Mouse (Mus musculus) cerebellum, postnatal 36 days (tissue): ENCODE results near the gene Cep104.
A peak's percentile ranks its signal among the peaks of the same experiment; 100 is the strongest.

Experiments used
- DNase-seq, 2 experiments: peaks; one replicate each; pipeline ENCODE4 v3.0.0; 2021 to 2022; ENCODE audit warnings: mixed read lengths in 2 of 2

Cep104 gene

DNA sequence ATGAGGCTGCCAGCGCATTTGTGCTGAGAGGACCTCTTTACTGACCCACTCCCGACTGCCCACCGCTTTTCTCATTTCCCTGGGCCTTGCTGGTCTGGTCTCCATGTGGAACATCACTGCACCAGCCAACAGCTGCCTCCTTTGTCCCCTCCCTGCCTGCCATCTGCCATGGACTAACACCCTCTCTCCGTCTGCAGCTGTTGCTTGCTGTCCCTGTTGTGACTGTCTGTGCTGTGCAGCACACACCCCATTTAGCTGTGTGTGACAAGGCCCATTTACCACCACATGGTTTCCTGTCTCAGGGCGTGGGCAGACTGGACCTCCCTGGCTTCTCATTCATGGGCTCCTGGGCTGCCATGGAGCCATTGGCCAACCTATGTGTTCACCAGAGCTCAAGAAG lies 30.5 kb downstream of the Cep104 start:
- no peak for DNase-seq

DNA sequence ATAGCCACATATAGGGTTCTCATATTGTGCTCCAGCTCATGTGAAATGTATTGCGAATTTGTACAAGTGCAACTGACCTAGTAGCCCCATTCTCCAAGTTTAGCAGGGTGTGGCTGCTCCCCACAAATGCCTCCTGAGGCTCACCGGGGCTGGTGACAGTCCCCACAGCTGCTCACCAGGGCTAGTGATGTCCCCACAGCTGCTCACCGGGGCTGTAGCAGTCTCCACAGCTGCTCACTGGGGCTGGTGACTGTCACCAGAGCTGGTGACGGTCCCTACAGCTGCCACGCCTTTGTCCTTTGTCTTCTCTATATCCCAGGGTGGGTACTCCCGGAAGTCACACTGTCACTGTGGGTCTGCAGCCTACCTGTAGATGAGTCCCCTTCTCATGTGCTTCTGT lies 31.3 kb downstream of the Cep104 start:
- no peak for DNase-seq

DNA sequence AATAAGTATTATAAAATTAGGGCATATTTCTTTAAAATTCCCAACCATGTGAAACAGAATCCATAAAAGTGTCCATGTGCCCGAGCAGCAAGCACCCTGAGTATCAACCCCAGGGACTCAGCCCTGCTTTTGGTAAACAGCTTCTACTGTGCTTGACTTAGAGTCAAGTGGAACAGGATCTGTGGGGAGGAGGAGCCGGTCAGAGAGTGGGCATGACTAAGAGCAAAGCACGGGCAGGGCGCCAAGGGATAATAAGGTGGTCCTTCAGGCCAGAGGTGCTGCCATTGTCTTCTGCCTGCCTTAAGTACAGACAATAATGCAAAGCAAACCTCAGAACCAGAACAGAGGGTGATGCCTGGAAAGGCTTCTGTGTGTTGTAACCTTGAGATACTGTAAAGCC lies 32.8 kb downstream of the Cep104 start:
- DNase-seq: no peak

DNA sequence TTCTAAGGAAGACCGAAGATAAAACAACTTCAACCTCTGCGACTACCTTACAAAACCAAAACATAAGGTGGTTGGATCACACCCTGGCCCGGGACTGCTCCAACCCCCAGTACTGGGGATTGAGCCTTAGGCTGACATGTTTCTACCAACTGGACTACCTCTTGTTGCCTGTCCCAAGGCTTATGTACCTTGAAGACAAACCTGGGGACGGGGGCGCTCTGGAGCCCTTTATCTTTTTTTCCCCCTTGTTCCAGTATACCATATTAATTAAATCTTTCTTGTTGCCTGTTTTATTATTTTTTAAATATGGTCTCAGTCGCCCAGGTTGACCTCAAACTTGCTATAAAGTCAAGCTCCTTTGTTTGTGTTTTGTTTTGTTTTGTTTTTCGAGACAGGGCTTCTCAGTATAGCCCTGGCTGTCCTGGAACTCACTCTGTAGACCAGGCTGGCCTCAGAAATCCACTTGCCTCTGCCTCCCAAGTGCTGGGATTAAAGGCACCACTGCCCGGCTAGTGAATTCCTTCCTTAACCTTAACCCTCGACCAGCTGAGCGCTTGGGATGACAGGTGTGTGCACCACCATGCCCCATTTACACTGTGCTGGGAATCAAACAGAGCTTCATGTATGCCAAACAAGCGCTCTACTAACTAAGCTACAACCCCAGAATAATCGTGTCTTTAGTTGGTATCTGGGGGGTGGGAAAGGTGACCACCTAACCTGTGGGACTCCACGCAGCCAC lies 36.1 kb downstream of the Cep104 start:
- no peak for DNase-seq

DNA sequence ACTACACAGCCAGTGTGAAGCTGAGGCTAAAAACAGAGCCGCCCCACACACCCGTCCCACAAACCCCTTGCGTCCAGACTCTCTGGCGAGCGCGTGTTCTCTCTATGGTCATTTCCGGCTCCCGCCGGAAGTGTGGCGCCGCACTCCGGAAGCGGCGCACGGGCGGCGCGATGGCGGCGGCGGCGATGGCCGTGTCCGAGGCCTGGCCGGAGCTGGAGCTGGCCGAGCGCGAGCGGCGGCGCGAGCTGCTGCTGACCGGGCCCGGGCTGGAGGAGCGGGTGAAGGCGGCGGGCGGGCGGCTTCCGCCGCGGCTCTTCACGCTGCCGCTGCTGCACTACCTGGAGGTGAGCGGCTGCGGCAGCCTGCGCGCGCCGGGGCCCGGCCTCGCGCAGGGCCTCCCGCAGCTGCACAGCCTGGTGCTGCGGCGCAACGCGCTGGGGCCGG lies 36.7 kb downstream of the Cep104 start, which contains the start of gene Lrrc47:
Gene Lrrc47, plus strand, starts transcription at position 86 of the 444 bp plus-strand sequence.
- peak; percentile 85 to 88 for DNase-seq

DNA sequence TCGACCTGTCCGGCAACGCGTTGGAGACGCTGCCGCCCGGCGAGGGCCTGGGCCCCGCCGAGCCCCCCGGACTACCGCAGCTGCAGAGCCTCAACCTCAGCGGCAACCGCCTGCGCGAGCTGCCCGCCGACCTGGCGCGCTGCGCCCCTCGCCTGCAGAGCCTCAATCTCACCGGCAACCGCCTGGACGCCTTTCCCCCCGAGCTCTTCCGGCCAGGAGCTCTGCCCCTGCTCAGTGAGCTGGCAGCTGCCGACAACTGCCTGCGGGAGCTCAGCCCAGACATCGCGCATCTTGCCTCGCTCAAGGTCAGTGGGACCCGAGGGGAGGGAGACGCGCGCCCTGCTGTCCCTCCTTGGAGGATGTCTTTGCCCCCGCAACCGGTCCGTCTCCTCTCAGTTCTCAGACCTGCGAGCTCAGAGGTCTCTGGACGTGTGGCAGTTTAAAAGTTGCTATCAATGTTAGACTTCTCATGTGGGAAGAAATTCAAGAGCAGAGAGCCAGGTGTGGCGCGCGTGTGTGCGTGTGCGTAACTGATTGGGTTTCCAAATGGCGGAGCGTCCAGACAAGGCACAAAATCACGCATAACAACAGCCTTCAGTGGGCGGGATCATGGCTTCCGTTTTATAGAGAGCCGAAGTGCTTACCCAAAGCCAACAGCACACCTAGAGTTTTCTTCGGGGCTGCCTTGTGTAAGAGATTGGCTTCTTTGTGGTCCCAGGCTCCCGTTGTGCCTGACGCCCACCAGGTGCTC lies 37.3 kb downstream of the Cep104 start:
- DNase-seq: no peak

DNA sequence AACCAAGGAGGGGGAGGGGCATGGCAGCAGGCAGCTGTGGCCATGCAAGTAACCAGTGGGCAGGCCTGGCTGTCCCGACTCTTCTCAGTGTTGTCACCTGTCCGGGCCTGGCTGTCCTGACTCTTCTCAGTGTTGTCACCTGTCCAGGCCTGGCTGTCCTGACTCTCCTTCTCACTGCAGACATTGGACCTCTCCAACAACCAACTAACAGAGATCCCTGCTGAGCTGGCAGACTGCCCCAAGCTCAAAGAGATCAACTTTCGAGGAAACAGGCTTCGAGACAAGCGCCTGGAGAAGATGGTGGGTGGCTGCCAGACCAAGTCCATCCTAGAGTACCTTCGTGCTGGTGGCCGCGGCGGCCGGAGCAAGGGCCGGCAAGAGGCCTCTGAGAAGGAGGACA lies 40.5 kb downstream of the Cep104 start:
- DNase-seq: no peak

DNA sequence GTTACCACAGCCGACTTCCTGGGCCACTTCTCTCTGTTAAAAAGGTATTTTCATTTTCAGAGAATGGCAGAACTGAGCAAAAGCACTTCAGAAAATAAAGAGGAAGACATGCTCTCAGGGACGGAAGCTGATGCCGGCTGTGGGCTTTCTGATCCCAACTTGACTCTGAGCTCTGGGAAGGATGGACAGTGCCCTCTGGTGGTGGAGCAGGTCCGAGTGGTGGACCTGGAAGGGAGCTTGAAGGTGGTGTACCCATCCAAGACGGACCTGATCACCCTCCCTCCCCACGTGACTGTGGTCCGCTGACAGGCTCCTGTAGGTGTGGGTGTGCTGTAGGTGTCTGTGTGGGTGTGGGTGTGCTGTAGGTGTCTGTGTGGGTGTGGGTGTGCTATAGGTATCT lies 44.6 kb downstream of the Cep104 start:
- DNase-seq: peak in 1 of 2 experiments; percentile 46

DNA sequence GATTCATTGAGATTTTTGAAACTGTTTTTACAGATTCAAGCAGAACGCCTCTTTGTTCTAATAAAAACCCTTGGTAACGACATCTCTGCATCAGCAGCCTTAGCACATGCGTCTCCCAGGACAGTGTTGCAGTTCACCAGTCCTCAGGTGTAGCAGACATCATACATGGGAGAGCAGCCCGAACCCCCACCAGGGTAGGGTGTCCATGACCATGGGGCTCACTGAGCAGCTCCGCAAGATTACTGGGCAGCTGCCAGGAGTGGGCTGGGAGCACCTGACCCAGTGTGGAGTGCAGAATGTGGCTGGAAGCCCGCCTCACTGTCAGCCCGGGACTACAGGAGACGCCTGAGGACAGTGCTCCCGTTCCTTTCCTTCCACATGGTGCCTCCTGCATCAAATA lies 46.4 kb downstream of the Cep104 start:
- no peak for DNase-seq

DNA sequence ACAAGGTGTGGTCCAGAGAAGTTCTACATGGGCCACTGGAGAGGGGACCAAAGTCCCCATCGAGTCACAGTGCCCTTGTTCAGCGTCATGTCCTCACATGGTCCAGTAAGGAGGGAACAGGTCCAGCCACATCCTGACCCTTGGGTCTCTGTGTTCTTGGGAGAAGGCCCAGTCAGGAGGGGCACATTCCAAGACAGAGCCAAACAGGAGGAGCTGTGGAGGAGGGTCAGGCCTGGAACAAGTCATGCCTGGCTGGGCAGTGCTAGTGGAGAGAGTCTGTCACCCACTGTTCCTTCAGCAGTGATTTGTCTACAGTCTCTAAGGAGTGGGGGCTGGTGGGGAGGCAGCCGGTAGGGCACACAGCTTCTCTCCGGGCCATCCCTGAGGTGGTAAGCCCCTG lies 47.4 kb downstream of the Cep104 start:
- DNase-seq: no peak

DNA sequence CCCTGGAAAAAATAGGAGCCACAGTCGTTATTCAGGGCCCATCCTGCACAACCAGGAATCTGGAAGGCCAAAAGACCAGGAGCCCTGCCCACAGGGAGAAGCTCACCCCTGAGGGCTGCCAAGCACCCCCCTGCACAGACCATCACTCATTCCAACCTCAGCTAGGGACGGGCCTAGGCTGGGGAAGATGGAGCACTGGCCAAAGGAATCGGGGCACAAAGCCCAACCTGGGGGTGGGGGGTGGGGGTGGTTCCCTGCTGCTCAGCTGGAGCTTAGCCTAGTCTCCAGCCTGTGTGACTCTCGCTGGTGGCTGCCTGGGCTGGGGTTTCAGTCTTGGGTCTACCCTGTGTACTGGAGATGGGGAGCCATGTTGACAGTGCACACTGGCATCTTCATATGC lies 47.9 kb downstream of the Cep104 start:
- no peak for DNase-seq

DNA sequence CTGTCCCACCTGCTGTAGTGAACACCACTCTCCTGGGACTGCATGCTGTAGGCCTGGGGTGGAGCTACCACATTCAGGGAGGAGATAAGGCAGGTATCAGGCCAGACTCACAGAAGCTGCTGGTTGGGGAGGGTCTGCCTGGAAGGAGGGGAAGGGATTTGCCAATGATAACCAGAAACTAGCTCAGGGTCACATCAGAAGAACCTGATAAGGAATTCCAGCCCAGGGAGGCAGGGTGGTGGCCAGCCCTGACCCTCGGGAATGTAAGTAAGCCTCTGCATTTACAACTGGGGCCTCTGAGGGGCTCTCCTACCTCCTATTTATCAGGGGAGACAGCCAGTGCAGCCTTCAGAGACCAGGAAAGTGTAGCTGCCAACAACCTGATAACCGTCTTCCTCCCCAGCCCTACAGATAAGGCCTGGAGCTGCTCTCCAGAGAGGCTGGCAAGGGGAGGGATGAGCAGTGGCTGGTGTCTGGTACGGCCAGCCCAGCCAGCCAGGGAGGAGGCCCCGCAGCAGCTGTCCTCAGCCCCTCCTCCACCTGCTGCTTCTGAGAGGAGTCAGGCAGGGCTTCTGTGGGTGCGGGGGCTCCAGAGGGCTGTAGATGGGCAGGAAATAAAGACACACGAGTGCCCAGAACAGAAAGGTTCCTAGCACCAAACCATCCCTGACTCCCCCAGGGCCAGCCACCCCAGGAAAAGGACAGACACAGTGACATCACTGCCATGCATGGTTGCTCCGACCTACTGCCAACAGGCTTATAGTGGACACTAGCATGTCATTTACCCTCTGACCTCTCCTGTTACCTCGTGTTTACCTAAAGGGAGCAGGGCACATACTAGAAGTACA lies 49.0 kb downstream of the Cep104 start:
- no peak for DNase-seq

DNA sequence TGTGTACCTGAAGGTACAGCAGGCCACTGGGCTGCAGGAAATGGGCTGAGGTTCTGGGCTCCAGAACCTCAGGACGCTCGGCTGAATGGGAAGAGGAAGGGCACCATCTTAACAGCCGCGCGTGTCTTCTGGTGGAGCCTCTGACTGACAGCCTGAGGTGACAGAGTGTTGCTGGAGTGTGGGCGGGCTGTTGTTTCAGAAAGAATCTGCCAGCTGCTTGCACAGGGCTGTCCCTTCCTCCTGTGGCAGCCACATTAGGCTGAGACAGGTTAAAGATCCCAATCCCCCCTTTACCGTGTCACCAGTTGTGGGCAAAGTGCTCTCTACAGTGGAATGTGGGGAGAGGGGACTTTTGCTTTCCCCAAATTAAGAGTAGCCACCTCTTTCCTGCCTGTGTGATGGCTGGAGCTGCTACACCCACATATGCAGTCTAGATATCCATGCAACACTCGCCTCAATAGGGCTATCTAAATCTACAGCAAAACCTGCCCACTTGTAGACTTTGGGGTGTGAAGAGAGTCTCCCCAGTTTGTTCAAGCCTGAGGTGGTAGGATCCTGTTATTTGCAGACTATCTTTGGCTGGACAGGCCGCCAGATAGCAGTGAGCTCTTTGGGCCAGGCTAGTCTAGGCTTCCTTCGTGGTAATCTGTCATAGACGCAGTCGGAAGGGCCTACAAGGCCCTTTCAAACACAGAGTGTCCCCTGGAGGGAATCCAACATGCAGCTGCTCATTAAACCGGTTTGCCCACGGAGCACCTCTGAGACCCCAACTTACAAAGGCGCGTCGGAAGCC lies 49.9 kb downstream of the Cep104 start:
- no peak for DNase-seq

DNA sequence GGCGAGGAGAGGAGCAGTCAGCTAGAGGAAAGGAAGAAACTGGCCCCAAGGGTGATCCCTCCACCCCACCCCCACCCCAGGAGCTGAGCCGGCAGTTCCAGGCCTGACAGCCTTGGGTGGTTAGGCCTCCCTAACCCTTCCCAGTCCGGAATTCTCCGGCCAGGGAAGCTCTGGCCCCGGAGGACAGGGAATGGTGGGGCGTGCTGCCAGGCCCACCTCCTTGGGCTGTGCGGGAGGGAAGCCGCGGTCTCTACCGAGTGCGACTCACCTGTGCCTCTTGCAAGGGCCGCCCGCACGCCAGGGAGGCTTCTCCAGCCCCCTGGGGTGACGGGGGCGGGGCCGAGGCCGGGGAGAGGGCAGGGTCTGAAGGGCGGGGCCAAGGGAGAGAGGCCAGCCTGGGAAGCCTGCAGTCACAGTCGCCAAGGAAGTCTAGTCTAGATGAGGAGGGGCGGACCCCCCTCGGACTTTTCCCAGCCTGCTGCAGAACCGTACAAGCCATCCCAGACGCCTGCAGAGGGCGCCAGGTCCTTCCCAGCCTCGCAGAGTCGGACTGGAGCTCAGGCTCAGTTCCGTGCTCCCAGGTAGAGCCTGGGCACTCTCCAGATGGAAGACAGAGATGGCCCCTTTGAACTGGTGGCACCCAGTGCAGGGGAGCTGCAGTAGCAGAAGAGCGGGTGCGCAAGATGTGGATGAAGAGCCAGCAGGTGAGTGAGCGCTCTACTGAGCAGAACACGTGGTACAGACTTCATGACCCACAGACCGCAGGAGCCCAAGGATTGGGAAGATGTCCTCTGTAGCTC lies 50.8 kb downstream of the Cep104 start, which contains the start of gene Smim1:
Gene Smim1, minus strand, starts transcription at position 590 of the 800 bp plus-strand sequence.
- peak; percentile 59 to 64 for DNase-seq

DNA sequence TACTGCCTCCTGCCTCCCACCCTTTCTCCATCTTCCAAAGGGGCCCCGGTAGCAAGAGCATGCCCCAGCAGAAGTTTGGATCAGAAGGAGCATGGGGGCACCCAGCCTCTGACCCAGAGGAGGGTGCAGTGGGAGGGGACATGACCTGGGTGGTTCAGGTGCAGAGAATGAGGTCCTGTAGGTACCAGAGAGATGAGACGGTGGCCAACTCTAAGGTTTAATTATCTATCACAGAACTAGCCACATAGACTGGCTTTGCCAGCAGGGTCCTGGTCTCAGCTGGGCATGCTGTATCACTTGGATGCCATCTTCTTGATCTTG lies 51.4 kb downstream of the Cep104 start:
- DNase-seq: no peak

DNA sequence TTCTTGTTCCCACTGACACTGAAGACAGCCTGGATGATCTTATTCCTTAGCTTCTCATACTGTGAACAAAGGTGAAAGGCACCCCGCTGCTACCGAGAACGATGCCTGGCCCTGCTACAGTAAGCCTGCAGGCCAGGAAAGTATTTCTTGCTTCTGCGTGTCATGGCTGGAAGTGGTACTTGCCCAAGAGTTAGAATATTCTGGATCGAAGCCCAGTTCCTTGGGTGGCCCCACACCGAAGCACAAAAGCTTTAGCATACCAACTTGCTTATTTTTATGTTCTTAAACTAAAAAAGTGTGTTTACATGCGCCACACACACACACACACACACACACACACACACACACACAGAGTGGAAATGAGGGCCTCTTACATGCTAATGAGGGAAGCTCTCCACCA lies 53.1 kb downstream of the Cep104 start:
- DNase-seq: no peak

DNA sequence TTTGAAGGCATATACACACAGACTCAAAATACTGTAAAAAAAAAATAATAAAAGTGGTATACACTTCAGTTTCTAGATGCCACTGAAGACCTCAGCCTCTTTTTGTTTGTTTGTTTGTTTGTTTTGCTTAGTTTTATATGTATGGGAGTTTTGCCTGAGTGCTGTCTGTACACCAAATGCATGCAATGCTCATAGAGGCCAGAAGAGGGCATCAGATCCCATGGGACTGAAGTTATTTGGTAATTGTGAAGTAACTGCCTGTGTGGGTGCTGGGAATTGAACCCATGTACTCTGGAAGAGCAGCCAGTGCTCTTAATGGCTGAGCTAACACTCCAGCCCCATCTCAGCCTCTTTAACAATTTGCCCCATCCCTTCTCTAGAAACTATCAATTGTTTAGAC lies 53.7 kb downstream of the Cep104 start:
- DNase-seq: no peak

DNA sequence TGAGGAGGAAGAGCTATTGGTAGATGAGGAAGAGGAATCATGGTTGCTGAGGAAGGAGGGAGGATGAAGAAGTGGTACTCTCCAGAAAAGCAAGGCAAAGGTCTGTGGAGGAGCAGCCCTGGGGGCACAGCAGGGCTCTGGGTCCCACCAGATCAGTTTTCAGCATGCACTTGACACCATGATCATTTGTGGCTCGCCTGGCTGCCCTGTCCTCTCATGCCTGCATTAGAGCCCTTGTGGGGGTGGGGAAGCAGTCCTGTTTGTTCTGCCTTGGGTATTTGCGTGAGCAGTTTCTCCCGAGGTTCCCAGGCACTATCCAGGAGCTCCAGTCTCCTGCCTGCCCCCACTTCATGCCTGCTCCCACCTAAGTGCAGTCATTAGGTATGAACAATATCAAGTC lies 62.1 kb downstream of the Cep104 start:
- no peak for DNase-seq

DNA sequence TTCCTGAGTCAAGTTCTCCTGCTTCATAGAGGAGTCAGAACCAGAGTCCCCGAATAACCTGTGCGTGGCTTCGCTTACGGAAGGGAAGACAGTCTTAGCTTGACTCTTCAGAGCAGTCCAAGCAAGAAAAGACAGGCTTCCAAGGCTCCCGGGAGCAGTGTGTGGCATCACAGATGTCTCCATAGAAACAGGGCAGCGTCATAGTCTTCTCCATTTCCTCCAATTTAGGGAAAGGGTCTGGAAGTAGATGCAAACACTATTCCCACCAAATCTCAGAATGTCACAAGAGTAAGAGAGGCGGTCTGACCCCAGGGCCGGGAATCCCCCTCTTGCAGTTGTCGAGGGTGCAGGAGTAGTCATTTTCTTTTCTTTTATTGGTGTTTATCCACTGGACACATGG lies 67.6 kb downstream of the Cep104 start, which contains the start of gene Ccdc27:
Gene Ccdc27, minus strand, starts transcription at position 101 of the 400 bp plus-strand sequence.
- DNase-seq: no peak

DNA sequence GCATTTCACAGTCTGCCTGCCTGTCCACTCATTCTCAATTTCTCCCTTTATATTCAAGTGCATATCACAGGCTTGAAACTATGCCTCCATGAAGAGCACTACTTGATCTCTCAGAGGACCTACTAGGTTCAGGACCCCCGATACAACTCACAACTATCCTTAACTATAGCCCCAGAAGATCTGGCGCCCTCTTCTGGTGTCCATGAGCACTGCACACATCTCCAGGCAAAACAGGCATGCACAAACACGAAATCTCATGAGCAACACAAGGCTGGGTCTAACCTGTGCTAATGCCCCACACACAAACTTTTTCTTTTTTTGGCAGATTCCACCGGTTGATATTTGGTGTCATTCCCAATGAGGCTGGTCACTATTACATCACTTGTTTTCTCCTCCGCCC lies 70.8 kb downstream of the Cep104 start:
- DNase-seq: no peak

DNA sequence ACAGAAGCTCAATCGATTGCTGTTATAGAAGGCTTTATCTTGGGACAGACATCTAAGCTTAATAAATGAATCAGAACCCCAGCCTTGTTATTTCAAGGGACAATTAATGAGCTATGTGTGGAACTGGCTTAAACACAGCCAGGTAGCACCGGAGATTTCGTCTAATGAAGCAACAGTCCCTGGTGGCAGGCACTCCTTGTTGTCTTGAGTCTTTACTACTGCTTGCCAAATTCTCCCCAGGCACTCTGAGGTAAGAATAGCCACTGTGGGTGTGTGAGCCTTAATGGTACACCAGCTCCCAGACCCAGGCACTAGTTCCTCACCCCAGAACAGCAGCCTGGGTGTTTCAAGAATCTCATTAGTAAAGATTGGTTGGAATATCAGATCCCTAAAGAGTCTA lies 76.4 kb downstream of the Cep104 start:
- DNase-seq: no peak

DNA sequence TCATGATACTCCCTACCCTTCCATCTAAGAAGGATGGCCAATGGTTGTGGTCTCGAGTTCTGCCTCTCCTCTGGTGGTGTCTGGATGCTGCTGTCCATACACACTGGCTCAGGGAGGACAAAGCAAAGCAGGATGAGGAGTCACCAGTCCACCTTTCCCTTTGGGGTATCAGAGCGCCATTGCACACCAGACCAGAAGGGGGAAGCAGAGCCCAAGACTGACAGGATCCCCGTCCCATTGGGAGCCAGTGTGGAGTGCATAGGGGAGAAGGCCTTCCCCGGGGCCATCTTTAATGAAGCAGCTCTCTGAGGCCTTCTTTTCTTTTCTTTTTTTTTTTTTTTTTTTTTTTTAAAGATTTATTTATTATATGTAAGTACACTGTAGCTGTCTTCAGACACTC lies 78.1 kb downstream of the Cep104 start:
- no peak for DNase-seq
